Mouse (Mus musculus) kidney, postnatal 4 days (tissue): ENCODE results near the gene Cdk16.

ENCODE experiments used
- DNase-seq, 2 experiments: peaks; one replicate each; pipeline ENCODE4 v3.0.0; 2021; ENCODE audit warnings: mixed read lengths in 2 of 2

The Cdk16 gene

DNA sequence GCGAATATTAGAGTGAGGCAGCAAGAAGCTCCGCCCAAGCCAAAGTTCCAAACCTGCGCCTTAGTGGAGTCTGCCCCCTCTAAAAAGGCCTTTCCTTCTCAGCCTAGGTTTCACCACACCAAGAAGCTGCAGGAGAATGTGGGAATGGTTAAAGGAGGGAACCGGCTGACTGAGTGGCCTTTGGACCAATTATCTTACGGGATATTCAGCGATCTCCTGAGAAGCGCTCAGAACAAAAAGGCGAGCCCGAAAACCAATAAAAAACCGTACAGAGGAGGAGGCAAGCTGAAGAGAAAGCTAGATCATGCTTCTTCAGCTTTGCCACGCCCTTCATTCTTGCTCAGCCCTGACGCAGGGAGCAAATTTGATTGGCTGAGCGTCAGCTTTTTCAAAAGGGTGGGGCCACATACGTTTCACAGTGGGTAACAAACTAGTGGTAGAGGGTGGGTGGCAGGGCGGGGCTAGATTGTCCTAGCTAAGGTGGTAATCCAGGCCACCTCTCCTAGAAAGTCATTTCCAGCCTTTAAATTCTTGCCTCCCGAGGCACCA, at the start of gene Cdk16:
TSS of gene Cdk16 (plus strand) at position 436 of the 549 bp plus-strand sequence.
- peak; percentile 85 to 92 for DNase-seq

DNA sequence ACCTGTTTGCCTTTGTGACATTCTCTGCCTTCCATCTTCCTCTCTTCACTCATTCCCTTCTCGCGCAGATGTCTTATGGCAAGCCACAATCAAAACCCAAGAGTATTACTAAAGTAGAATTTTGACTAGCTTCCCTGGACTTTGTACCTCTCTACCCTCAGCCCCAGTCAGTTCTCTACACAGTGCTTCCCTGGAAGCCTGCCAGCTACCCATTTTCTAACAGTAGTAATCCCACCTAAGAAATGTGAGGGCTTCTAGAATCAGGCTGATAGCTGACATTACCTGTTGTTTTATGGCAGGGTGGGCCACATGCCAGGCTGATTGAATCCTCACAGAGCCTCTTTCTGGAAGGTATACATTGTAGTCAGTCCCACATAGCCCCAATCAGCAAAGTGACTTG, 49.6 kb upstream of the Cdk16 start:
- DNase-seq = peak in 1 of 2 experiments; percentile 22

DNA sequence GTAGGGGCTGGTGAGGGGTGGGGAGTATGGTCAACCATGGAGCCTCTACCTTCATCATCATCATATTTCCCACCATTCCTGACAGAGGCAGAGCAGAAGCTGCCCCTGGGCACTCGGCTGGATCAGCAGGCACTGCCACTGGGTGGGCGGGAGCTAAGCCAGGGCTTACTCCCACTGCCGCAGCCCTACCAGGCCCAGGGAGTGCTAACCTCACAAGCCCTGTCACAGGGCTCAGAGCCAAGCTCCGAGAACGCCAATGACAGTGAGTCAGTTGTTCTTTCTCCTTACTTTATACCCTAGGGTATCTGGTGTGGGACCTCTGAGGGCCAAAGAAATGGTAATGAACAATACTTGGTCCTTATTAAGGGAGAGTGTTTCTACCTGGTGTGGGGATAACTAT, 43.0 kb upstream of the Cdk16 start:
- peak; percentile 13 to 31 for DNase-seq

DNA sequence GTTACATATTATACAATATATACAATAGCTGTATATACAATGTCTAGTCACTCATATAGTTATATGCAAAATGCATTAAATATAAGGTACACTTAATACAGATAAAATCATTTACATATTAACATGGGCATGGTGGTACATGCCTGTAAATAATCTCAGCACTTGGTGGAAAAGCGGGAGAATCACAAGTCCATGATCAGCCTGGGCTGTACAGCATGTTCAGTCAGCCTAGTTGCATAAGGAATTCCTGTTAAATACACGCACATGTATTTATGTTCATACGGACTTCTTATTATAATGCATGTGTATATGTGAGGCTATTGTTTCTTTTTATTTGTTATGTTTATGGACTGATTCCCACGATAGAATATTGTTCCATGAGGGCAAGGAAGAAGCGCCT, 30.2 kb upstream of the Cdk16 start:
- no peak for DNase-seq

DNA sequence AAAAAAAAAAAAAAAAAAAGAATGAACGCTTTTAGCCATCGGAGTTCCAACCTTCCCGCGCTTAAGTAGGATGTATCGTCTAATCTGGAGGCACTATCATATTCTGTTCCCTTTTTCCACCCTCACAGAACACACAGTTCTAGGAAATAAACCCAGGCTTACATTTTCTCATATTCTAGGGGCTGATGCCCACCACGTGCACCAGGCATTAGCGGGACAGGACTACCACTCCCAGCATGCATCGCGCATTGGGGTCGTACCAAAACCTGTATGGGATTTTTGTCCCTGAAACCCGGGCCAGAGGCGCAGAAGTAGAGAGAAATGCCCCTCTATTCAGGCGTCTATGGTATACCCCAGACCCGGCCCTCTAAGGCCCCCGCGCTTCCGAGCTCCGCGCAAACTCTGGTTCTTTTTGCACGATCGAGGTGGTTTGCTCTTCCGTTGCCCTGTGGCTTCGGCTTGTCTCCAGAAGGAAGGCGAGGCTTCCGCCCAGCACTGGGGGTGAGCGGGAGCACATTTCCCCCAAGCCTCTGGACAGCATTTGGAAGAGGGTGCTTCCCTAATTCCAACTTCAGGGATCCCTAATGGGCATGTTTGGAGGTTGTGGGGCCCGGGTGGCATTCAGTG, 29.6 kb upstream of the Cdk16 start, which contains the start of gene Uba1:
TSS of gene Uba1 (plus strand) at position 301 of the 627 bp plus-strand sequence.
- DNase-seq = peak; percentile 81 to 87

DNA sequence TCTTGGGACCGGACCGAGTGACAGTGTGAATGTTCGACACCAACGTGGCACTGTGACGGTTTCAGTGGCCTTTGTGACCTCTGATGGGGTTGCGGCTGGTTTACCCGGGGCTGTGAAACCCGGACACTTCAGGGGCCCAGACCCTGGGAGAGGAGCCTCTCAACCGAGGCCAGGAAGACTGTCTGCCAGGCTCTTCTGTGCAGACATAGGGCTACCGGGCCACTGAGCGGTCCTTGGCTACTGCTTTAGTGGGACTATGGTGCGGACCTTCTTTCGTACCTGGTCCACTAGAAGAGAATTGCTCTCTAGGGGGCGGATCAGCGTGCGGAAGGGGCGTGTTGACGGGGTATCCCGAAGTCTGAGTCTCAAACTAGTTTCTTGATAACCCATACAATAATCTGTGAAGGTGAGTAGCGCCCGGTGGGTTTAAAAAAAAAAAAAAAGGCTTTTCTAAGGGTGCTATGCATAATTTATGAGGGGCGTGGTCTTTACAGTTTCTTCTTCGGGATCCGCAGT, 28.8 kb upstream of the Cdk16 start:
- peak; percentile 11 to 20 for DNase-seq

DNA sequence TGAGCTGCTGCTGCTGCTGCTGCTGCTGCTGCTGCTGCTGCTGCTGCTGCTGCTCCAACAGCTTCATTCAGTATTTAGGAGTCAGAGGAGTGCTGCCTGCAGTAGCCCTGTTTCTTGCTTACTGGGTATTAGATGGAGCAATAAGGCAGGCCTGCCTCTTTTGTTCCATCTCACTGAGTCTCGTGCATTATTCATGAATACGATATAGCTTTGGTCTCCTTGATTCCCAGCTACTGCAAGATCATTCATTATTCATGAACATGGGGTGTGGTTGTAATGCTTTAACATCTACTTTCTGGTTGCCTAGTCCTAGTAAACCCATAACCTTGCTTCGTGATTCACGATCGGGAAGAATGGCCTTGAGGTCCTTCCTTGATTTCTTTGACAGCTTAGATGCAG, 25.4 kb upstream of the Cdk16 start:
- DNase-seq = peak in 1 of 2 experiments; percentile 7

DNA sequence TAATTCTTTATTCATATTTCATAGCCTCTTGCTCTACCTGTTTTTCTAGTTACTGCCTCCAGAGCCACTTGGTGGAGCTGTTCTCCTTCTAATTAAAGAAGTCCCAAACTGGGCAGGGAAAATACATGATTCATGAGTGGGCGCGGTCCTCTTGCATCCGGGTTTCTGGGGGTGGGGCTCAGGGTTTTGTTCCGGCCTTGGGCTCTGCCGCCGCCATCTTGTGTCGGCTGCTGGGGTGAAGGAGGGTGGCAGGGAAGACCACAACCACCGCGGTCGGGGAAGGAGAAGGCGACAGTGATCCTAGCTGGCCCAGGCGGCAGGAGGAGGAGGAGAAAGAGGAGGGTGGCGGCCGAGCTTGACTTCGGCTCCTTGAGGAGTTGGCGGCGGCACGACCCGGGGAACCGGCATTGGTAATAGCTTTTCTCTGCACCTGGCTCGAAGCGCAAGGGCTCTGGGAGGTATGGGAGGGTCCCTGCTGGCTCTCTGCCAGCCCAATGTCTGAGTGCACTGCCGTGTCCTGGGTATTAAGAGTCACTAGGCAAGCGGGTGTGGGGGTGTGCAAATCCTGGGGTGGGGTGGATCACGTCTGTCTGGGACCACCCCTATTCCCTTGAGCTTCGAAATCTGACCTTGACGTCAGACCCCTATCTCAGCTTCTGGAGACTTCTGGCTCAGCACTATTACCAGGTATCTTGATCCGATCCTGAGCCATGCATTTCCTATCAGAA, 24.9 kb upstream of the Cdk16 start:
- DNase-seq = peak; percentile 82 to 91

DNA sequence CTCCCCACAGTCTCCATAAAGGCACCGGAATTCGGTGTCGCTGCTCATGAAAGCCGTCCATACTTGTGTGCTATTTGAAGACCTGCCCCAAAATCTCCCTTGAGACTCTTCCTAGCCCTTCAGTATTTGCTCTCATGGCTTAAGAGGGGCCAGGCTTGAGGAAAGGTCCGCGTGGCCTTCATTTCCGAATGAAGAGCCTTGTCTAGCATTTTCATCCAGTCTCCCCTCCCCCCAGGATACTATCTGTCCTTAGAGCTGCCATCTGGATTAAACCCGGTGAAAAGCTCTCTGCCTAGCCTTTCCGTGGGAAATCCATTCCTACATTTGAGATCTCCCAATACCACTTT, 24.3 kb upstream of the Cdk16 start:
- no peak for DNase-seq

DNA sequence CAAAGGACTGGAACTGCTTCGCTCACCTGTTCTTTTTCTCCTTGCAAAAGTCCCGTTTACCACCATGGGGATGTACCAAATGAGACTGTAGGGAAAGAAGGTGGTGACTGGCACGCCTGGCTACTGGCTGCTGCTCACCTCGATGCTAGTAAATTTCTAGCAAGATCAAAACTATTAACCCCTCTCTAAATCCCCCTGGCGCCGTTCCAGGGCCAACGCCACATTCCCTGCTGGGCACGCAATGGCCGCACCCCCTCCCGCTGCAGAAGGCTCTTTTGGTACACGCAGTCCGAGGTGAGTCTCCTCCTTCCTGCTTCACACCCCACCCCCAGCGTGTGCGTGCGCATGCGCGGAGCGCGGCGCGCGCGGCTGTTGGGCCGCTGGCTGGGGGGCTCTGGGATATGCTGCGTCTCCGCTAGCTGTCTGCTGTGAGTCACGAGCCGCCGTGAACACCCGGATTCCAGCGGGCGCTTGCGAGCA, 354 bp downstream of the Cdk16 start:
- DNase-seq = peak; percentile 82 to 90

DNA sequence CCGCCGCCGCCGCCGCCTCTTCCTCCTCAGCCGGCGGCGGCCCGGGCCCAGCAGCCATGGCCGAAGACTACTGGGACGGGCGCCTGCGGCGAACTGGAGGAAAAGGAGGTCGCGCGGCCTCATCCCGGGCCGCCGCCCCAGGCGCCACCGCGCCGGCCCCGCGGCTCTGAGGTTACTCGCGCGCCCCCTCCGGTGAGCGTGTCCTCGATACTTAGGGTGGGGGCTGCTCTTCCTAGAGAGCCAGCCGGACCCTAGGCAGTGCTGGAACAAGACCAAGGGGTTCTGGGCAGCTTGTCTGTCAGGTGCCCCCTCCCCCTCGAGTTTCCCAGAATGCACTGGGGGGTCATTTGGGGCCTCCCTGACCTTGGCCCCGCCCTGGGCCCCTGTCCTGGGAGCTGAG, 861 bp downstream of the Cdk16 start:
- DNase-seq = peak; percentile 70 to 82

DNA sequence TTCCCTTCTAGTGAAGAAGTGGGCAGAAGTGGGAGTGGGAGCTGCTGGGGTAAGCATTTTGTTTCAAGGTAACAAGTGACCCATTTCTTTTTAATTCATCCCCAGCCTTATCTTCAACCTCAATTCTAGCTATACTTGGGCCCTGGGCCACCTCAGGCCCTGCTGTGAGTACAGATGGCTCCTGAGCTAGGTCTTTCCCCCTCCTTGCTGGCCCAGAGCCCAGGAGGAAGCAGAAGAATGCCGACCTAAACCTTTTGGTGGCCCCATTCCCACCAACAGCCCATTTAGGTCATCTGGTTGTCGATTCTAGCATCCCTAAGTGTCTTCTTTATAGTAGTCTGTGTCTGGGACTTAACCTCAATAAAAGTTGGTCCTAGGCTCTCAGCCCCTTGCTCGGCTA, 3.8 kb downstream of the Cdk16 start:
- DNase-seq = no peak

DNA sequence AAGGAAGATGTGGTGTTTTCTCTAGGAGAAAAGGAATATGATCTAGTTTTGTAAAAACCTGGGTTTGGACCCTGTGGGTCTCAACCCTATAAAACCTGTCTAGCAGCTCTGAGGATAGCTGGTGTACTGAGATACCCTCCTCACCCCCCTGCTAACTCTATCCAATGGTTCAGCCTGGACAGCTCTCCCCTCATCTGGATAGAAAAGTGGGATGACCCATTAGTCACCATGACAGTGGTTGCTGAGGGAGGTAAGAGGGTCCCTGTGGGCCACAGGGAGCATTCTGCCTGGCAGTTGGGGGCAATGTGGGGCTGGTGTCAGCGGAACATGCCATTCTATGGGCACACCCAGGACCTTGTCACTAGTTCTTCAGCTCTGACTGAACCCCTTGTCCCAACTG, 4.9 kb downstream of the Cdk16 start:
- no peak for DNase-seq

DNA sequence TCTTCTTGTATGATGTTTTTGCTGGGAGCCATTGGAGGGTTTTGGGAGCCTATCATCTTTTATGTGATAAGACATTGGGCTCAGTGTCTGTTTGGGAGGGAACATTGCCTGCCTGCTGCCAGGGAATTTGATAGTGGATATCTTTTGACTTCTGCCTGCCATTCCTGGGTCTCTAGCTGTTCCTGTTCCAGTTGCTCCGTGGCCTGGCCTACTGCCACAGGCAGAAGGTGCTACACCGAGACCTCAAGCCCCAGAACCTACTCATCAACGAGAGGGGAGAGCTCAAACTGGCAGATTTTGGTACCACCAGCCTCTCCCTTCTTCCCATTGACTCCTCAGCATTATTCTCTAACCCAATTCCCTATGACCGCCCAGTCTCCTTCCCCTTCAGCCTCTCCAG, 8.1 kb downstream of the Cdk16 start:
- DNase-seq = no peak

DNA sequence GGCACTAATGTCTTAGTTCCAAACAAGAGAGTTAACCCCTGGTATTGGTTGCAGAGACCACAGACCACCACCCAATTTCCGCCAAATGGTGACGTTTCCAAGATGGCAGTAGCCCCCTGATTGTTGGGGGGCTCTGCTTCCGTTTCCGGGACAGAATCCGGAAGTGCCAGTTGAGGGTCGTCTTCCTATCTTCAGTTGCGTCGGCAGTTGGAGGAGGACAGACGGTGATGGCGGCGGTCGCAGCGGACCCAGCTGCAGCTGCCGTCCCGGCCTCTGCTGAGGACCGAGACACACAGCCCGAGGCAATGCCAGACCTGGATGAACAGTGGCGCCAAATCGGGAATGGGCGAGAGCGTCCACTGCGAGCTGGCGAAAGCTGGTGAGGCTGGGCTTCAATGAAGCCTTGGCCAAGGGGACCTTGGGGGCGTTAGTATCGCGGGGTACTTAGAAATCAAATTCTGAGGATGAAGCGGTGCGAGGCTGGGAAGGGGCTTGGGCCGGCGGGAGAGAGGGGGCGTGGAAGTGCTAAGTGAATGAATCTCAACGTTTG, 16.1 kb downstream of the Cdk16 start, which contains the start of gene Usp11:
TSS of gene Usp11 (plus strand) at position 166 of the 550 bp plus-strand sequence.
- DNase-seq = peak; percentile 50 to 68

DNA sequence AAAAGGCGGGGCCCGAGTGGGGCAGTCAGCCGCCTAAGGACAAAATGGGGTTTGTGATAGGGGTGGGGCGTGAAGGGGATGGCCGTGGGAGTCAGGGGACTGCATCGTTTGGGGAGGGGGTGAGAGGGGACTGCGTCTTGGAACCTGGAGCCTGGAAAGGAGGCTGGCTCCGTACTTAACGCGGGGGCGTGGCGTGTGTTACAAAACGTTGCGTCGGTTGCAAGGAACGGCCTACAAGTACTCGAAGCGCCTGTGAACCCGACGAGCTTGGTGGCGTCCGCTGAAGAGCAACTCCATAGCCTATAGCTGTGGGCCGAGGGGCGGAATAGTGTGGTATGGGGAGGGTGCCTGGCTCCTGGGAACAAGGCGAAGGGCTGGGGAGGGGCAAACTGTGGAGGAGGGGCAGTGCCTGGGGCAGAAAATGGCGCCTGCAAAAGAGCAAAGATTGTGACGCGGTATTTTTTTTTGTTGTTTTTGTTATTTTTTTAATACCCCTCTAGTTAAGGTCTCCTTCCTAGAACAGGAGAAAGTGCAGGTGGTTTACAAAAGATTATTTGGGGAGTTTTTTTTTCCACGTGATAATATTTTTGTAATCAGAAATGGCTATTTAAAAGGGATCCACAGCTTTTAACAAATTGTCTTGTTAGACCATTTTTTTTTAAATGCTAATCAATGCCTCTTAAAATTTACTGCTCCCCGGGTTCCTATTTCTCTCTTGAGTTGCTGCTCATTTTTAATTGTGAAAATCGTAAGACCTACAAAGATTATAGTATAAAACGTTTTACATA, 16.7 kb downstream of the Cdk16 start:
- peak; percentile 82 to 88 for DNase-seq

DNA sequence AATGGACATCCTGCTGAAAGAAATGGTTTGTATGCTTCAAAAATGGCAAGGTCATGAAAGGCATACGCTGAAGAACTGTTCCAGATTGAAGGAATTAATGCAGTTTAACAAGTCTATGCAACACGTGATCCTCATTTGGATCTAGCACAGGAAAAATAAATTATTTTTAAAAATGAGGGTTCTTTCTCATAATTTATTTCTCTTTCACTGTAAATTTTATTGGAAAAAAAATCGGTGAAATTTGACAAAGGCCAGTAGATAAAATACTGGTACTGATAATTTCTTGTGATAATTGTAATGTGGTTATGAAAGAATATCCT, 17.3 kb downstream of the Cdk16 start:
- DNase-seq = no peak

DNA sequence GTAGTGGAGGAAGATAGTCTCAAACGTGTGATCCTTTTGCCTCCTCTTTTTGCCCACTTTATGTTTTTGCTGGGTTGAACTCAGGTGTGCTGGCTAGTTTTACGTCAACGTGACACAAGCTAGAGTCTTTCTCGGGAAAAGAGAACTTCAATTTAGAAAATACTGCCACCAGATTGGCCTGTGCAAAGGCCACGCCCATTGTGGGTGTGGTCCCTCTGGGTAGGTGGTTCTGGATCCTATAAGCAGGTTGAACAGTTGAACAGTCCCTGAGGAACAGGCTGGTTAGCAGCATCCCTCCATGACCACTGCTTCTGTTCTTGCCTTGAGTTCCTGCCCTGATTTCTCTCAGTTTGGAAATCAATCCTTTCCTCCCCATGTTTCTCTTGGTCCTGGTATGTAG, 40.9 kb downstream of the Cdk16 start:
- DNase-seq = no peak

DNA sequence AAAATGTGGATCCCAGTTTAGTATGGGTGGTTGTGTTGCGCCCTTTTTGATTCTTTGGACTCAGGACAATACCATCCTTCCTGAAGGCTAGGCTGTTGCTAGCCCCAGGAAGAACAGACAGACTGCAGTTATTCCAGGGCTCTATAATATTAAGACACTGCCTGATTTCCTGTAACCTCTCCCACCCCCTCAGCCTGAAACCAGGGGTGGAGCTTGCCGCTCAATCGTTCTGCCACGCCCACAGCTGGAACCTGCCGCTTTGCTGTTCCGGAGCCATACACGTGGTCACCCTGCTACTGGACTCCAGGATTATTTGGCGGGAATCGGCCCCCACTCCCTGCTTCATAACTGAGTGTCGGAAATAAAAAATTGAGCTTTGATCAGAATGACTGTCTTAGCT, 42.3 kb downstream of the Cdk16 start:
- peak; percentile 6 to 48 for DNase-seq

DNA sequence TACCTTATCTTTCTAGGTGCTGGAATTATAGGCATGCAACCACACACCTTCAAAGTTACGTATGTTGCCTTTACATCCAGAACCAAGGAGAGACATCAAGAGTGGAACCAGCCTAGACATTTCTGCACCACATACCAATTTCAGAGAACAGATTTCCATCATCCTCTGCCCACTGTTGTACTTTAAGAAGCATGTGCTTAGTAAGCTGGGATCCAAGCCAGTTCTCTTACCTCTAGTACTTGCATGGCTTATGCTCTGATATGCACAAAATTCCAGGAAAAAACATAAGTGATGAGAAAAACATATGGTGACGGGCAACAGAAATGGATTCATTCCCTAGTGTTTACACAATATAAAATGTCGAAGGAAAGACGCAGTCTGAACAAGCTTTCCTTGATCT, 48.7 kb downstream of the Cdk16 start:
- DNase-seq = no peak

DNA sequence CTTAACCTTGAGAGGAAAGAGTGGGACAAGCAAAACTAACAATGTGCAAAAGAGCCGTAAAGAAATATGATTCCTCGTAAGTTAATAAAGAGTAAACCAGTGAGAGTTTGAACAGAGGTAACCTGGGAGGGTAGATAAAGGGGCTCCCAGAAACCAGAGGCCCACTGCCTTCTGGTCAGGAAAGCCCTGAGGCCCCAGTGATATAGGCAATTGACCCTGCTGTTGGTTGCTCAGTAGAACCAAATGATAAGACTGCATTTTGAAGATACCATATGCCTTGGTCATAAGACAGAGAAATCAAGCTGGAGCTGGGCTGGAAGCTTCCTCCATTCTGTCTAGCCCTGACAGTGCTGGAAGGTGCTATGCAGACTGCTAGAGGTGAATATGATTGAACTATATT, 61.1 kb downstream of the Cdk16 start:
- no peak for DNase-seq
